Mouse (Mus musculus) brain, embryonic 14.5 days (tissue): Measurements from ENCODE around the gene Apba1.

ENCODE experiments used
- CTCF ChIP-seq: fragments of 200-500 bp; IDR thresholded peaks from 2 replicates; pipeline ENCODE4 v1.5.1; 2012; ENCODE audit warnings: inconsistent platforms, mild to moderate bottlenecking, moderate library complexity, borderline replicate concordance; ENCODE audit not compliant: insufficient read depth, insufficient read length; ENCODE audit errors: extremely low read depth
- POLR2A ChIP-seq: fragments of 200-500 bp; IDR thresholded peaks from 2 replicates; pipeline ENCODE4 v1.6.1; 2012; ENCODE audit warnings: mild to moderate bottlenecking, inconsistent platforms, borderline replicate concordance; ENCODE audit not compliant: poor library complexity, insufficient read depth, insufficient read length, severe bottlenecking; ENCODE audit errors: extremely low read depth

- TF ChIP-seq POLR2A = no peak
- TF ChIP-seq CTCF = no peak; the same call in 1 of the 2 replicates
These were observed 139.8 kb downstream of the Apba1 start for GRCm38 (mm10) chr19:23898501-23898900.
